Mouse (Mus musculus) heart, postnatal 4 days (tissue): ENCODE results near the gene 4933425L06Rik. TPM values are rescaled to one million over a fixed set of nuclear protein-coding genes. Genes with fewer than 3 reads are reported as not detected.

Experiments
- DNase-seq: peaks from one replicate; pipeline ENCODE4 v3.0.0; 2021
- total RNA-seq, 2 experiments: library from RNA; stranded (reverse); gene quantifications; 2 replicates each; pipeline ENCODE4 v1.2.3; 2021

The 4933425L06Rik gene
- total RNA-seq, 2 experiments from 2014 or later = not detected

GRCm38 (mm10) chr13:105134397-105134796 lies 52.5 kb downstream of the 4933425L06Rik start:
- DNase-seq = no peak

GRCm38 (mm10) chr13:105139881-105140280 lies 58.0 kb downstream of the 4933425L06Rik start:
- DNase-seq = no peak

GRCm38 (mm10) chr13:105146827-105147226 lies 64.9 kb downstream of the 4933425L06Rik start:
- DNase-seq = no peak

- DNase-seq = no peak
Measured at GRCm38 (mm10) chr13:105147795-105148418, 66.0 kb downstream of the 4933425L06Rik start.

DNA sequence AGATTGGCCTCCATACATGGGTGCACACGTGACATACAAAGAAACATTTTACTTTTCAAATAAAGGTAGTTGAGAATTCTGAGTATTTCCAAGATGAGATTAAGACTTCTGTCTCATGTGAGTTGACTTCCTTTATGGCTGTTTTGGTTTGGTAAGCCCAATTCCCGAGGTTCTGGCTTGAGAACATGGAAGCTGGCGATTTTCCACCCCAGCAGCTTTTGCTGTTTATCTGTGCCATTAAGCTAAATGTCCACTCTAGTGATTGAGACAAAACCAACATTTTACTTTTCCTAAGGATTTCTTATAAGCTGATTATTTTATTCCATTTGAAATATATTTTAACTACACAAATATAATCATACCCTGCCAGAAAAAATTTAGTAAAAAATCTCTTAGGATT lies 68.1 kb downstream of the 4933425L06Rik start:
- no peak for DNase-seq

DNA sequence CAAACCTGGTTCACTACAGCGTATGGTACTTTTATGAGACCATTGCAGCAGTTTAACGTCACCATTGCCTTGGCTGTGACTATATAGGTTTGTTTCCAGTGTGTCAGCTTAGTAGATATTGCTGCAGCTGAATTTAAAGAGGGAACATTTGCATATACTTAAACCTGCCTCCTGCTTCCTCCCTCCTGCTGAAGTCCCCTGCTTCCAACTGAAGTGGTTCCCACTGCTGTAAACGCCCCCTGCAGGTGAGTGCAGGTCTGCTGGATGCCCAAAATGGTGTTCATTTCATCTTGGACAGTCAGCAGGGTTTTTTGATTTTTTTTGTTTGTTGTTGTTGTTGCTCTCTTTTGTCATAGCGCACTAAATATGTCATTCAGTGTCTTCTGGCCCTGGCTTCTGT lies 72.0 kb downstream of the 4933425L06Rik start:
- DNase-seq = peak; percentile 18

GRCm38 (mm10) chr13:105165441-105165840 lies 83.5 kb downstream of the 4933425L06Rik start:
- DNase-seq = no peak

Other genes with a start within 250 kb of the 4933425L06Rik start
- under 1 TPM; 0.20 to 0.38 TPM for gene Shisal2b, start 218.2 kb upstream of the 4933425L06Rik start, total RNA-seq
- gene Rgs7bp, start 27.2 kb upstream of the 4933425L06Rik start, total RNA-seq = 1 to 10 TPM; 6.7 to 7.6 TPM
- gene Rnf180, start 212.7 kb downstream of the 4933425L06Rik start, total RNA-seq = 1 to 10 TPM; 2.0 to 2.3 TPM